Mouse (Mus musculus) layer of hippocampus, postnatal 25 days (tissue): ENCODE results near the gene Fibp. TPM values are rescaled to one million over a fixed set of nuclear protein-coding genes. Genes with fewer than 3 reads are reported as not detected.

Experiments
- DNase-seq, 2 experiments: peaks; one replicate each; pipeline ENCODE4 v3.0.0; 2022; ENCODE audit warnings: mixed read lengths in 2 of 2, low spot score in 1 of 2; ENCODE audit errors: extremely low spot score in 1 of 2
- total RNA-seq, 2 experiments: library from RNA; stranded (reverse); gene quantifications; 2 replicates each; pipeline ENCODE4 v1.2.3; 2021

Fibp gene
- total RNA-seq = 100 to 1,000 TPM in 1 of 2 experiments, 10 to 100 TPM in 1; 99.4 to 110 TPM

DNA sequence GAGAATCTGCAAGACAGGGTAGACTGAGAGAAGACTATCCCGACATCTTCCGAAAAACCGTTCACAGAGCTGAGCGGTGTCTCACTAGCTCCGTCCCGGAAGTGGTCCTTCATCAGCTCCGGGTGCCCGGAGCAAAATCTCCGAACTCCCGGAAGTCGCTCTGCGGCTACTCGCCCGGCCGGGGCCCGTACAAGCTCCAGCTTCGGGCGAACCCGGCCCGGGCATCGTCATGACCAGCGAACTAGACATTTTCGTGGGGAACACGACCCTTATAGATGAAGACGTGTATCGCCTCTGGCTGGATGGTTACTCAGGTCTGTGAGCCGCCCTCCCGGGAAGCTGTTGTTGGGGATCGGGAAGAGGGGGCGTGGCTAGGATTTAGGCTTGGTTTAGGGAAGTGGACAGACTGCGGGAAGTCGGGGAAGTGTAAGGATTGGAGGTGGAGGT, at the start of gene Fibp:
TSS of gene Fibp (plus strand) at position 151 of the 447 bp plus-strand sequence.
- DNase-seq = peak; percentile 79 to 81

DNA sequence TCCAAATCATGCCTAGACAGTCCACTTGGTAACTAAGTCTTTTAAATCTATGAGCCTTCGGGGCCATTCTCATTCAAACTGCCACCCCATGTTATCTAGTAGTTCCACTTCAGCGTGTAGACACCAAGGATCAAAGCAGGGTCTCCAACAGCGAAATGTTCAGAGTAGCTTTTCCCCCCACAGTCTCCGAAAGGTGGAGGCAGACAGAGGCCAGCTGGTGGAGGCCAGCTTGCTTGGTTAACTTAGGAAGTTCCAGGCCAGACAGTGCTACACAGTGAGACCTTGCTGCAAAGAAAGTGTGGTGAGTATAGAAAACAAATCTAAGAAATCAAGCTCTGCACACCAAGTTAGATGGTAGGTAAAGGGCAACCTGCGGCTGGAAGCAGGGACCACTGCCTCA, 49.8 kb upstream of the Fibp start:
- DNase-seq = no peak

GRCm38 (mm10) chr19:5411961-5412360, 48.5 kb upstream of the Fibp start:
- DNase-seq = no peak

GRCm38 (mm10) chr19:5413840-5414239, 46.6 kb upstream of the Fibp start:
- DNase-seq = no peak

DNA sequence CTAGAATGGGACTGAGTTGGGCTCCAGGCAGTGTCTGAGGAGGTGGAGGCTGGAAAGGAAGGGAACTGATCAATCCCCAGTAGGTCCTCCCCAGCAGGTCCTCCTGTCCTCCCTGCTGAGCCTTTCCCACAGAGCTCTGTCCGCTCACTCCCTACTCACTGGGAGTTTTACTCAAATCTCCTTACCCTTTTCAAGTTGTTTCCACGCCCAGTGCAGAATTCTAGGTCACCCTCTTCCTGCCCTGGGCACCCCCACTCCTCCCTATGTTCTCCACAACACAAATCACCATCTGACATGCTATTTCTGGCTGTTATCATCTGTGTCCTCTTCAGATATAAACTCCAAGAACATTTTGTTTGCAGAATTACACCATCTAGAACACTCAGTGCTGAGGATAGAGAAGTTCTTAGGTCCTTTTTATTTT, 45.9 kb upstream of the Fibp start:
- DNase-seq = no peak

DNA sequence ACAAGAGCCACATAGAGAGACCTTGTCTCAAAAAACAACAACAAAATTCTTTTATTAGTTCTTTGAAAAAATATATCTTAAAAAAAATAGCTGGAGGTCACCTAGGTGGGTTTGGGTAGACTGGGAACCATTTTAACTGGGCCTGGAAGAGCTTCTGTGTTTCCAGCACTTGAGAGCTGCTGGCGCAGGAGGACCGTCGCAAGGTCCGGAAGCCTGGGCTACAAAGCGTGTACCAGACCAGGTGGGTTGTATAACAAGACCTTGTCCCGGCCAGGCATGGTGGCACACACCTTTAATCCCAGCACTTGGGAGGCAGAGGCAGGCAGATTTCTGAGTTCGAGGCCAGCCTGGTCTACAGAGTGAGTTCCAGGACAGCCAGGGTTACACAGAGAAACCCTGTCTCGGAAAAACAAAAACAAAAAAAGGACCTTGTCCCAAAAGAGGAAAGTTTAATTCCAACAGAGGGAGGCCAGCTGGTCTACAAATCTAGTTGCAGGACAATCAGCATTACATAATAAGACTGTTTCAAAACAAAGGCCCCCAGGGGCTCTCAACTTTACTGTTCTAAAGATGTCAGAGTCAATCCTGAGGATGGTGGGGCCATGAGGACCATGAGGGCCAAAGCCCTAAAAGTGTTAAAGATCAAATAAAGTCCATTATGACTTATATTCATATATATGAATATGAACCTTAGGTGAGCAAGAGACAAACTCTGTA, 41.5 kb upstream of the Fibp start:
- no peak for DNase-seq

DNA sequence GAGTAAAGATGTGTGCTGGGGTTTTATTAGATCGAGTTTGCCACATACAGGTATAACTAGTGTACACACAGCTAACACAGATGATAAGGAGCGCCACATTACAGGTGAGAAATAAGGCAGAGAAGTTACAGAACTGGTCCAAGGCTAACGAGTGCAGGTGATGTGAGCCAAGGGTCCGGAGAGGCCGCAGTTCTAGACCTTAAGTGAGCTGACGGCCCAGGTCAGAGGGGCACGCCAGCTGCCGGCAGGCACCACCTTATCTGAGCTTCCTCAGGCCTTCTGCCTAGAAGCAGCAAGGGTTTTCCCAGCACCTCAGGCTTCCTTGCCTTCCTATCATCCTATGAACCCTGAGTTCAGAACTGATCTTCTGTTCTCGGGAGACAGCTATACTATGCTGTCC, 40.8 kb upstream of the Fibp start:
- no peak for DNase-seq

DNA sequence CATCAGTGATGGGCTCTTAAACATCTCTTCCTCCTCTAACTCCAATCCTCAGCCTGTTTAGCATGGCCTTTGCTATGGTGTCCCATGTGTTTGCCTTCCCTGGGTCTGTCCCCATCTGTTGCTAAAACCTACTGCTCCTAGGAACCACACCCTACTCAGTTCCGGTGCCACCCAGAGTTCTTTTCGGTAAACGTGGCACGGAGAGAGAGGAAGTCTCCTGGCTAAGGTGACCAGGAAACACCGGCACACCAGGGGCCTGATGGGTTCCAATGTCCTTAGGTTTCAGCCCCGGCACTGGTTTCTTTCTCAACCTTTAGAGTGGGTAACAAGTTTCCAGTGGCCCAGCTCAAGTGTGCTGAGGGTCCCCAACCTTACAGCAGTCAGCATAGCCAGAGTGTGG, 39.8 kb upstream of the Fibp start:
- DNase-seq = no peak

DNA sequence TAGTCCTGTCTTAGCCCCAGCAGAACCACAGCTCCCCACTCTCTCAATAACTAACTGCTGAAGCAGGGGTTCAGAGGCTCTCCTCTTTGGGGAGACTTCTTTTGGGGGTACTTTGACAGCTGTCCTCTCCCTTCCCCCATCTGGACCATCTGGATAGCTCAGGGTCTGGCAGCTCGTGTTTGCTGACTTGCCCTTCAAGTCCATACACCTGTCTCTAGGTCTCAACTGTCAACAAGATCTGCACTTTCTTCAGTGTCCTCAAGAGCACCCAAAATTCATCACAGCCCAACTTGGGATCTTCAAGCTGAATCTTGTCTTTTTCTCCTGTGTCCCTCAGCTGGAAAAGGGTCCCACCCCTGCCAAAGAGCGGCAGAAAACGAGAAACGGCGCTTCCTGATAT, 38.6 kb upstream of the Fibp start:
- no peak for DNase-seq

DNA sequence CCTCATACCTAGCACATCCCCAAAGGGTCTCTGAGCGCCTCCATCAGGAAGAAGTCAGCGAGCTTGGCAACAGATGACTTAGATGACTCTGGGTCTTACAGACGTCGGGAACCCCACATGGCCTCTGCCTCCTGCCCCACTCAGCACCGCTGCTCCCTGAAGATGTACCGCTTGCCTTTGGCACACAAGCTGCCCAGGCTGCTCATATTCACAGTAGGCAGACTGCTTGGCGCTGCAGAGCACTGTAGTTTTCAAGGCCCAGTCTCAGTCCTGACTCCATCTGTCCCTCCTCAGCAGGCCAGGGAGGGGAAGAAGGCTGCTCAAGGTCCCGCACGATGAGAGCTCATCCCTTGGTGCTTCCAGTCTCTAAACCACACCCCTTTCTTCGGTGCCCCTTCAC, 38.1 kb upstream of the Fibp start:
- no peak for DNase-seq

DNA sequence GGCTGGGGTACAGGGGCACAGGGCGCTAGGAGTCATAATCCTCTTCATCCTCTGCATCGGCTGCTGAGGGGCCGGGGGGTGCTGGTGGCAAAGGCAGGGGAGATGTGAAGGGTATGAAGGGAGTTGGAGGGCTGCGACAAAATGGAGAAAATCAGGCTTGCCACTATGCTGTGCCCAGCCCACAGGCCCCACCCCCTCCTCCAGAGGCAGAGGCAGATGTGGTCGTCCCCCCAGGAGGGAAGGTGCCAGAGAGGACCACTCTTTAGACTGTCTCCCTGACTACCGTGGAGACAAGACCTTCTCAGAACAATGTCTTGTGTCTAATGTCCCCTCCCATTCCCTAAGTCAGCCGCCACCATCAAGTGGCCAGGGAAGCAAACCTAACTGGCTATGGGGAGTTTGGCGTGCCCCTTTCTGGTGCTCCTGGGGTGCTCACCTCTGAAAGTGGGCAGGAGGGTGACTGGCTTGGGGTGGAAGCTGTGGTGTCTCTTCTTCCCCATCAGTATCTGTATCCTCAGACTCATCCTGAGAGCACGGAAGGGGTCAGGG, 37.4 kb upstream of the Fibp start:
- DNase-seq = no peak

DNA sequence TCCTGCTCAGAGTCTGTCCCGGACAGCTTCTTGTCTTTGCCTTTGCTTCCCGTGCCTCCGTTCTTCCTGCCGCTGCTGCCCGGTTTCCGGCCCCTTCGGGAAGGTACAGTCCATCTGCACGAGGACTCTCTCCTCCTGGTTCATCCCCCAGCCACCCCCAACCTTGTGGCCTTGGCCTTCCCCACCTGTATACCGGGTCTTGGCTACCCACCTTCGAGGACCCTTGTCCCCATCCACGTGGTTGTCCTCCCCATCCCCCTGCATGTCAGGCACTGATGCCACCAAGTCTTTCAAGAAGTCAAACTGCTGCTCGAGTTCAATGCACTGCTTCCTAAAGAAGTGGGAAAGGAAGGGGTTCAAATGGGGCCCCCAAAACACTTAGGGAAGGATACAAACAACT, 36.9 kb upstream of the Fibp start:
- no peak for DNase-seq

GRCm38 (mm10) chr19:5424092-5424781, 36.2 kb upstream of the Fibp start:
- peak in 1 of 2 experiments; percentile 59 for DNase-seq

DNA sequence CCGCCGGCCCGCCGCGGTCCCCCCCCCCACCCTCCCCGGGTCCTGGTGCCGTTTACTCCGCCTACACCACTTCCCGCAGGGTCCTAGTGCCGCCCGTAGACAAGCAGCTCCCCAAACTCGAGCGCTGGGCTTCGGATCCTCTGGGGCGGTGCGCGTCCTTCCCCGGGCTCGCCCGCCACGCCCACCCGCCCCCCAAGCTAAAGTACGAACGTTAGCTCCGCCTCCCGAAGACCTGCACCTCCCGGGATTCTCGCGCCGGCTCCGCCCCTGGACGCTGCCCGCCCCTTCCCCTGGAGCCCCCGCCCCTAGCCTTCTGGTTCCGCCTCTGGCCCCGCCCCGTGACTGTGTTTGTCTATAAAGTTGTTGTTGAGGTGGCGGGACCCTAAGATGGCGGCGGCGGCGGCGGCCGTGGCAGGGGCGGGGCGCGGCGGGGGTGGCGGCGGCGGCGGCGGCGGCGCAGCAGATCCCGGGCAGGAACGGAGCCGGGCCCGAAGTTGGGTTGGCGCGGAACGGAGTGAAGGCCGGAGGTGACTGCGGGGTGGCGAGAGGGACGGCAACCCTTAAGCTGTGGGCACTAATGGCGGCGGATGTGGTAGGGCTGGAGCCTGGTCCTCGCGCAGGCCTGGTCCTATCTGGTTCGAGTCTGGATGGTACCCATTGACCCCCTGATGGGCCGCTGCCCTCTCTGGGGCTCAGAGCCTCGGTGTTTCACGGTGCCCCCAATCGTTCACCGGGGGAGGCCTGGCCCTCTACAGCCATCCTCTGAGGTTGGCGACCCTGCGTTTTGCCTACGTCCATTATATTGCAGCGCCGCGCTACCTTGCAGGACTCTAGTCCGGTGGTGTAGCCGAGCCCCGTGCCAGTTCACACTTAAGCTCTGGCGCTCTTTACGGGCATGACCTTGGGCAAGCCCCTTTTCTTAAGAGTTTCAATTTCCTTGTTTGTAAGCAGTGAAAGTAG, 35.4 kb upstream of the Fibp start, which contains the start of the genes Drap1 and AI837181:
TSS of gene Drap1 (minus strand) at position 198 of the 960 bp plus-strand sequence.
TSS of gene AI837181 (plus strand) at position 363 of the 960 bp plus-strand sequence.
- peak; percentile 85 to 86 for DNase-seq

DNA sequence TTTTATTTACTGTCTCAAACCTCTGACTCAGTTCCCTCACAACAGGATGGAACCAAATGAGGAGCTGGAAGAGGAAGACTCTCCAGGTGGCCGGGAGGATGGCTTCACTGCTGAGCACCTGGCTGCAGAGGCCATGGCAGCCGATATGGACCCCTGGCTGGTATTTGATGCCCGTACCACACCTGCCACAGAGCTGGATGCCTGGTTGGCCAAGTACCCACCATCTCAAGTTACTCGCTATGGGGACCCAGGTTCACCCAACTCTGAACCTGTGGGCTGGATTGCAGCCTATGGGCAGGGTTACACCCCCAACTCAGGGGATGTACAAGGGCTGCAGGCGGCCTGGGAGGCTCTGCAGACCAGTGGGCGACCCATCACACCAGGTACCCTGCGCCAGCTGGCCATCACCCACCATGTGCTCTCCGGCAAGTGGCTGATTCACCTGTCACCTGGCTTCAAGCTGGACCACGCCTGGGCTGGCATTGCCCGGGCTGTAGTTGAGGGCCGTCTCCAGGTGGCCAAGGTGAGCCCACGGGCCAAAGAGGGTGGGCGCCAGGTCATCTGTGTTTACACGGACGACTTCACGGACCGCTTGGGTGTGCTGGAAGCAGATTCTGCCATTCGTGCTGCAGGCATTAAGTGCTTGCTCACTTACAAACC, 34.4 kb upstream of the Fibp start:
- DNase-seq = no peak

DNA sequence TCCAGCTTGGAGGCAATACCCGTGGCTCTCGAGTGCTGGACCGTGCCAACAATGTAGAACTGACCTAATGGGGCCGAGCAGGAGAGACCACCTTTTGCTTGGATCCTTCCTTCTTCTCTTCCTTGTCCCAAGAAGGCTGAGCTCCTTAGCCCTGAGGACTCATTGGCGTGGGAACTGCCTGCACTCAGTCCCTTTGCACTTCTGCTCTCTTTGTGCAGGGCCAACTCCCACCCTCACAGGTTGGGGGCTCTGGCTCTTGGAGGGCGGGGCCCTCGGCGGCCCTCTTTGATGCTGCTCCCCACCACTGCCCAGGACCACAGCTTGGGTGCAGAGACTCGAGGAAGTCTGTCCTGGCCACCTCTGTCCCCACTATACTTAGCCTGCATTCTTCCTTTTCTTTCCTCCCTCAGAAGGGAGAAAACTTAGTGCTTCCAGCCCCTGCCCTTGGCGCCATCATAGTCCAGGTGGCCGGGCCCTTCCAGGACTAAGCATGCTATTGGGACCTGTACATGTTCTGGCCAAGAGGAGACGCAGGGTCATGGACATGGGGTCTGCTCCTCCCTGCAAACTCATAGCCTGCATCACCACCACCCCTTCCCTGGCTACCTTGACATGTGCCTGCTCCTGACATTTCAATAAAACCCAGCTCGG, 33.6 kb upstream of the Fibp start:
- no peak for DNase-seq

- DNase-seq = no peak
Measured at GRCm38 (mm10) chr19:5428083-5428482, 32.3 kb upstream of the Fibp start.

DNA sequence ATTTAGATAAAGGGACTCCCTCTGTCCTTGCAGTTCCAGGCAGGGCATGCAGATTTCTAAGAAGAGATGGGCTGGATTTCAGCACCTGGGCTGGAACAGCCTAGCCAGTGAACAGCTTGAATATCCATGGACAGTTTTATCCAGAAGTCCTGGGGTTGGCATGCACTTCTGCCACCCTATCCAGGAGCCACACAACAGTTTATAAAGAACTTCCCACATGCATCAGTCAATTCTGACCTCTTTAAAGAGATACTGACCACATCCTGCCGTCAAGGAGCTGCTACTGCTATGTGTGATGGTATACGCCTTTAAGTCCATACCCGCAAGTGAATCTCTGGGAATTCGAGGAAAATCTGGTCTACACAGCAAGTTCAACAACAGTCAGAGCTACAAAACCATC, 31.2 kb upstream of the Fibp start:
- DNase-seq = no peak

DNA sequence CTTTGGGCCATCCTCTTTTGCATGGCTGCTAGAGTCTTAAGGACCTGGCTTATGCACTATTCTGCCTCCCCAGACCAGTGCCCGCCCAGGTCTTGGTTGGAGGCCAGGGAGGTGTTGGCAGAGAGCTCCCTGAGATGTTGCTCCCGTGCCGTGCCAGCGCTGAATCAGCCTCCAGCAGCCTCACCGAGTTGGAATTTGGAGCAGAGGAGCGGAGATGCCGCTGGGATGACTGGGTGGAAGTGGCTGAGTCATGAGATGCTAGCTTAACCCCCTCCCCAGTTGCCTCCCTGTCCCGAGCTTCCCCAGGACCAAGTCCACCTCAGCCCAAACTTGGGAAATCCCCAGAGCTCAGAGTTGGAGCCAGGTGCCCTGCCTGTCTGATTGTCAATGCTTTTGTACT, 30.6 kb upstream of the Fibp start:
- no peak for DNase-seq
